Mouse (Mus musculus) liver, adult 2 months (tissue): ENCODE data around the gene Trim14. TPM values are rescaled to one million over a fixed set of nuclear protein-coding genes. Genes with fewer than 3 reads are reported as not detected.

Experiments
- DNase-seq: peaks from one replicate; pipeline ENCODE4 v3.0.0-alpha.2; 2011; ENCODE audit warnings: low read depth, low spot score; ENCODE audit errors: extremely low read depth
- H3K27ac ChIP-seq: fragments of 200-500 bp; replicated peaks from 2 replicates; pipeline ENCODE4 v1.5.1; 2012; ENCODE audit warnings: low read depth, mild to moderate bottlenecking, control low read depth, inconsistent platforms, low read length; ENCODE audit not compliant: insufficient read depth
- H3K27me3 ChIP-seq: fragments of 200-500 bp; 2 replicates; pipeline ENCODE4 v1.6.1; 2012; ENCODE audit warnings: mild to moderate bottlenecking, moderate library complexity, low read length, inconsistent platforms; ENCODE audit not compliant: control insufficient read depth, insufficient read depth
- H3K36me3 ChIP-seq: fragments of 200-500 bp; 2 replicates; pipeline ENCODE4 v1.6.1; 2012; ENCODE audit warnings: low read length, inconsistent platforms; ENCODE audit not compliant: control insufficient read depth, insufficient read depth
- H3K4me1 ChIP-seq: fragments of 200-500 bp; 2 replicates; pipeline ENCODE4 v1.6.1; 2011; ENCODE audit warnings: low read length; ENCODE audit not compliant: control insufficient read depth, insufficient read depth
- H3K4me3 ChIP-seq: fragments of 200-500 bp; 2 replicates; pipeline ENCODE4 v1.5.1; 2011; ENCODE audit warnings: low read depth, mild to moderate bottlenecking, control low read depth, low read length, moderate library complexity; ENCODE audit not compliant: insufficient read depth
- H3K79me2 ChIP-seq: fragments of 200-500 bp; 2 replicates; pipeline ENCODE4 v1.6.1; 2012; ENCODE audit warnings: inconsistent platforms, mild to moderate bottlenecking, low read length, moderate library complexity; ENCODE audit not compliant: control insufficient read depth, insufficient read depth
- H3K9ac ChIP-seq: fragments of 200-500 bp; 2 replicates; pipeline ENCODE4 v1.6.1; 2012; ENCODE audit warnings: low read depth, mild to moderate bottlenecking, control low read depth, inconsistent platforms, low read length
- CTCF ChIP-seq: fragments of 200-500 bp; IDR thresholded peaks from 2 replicates; pipeline ENCODE4 v1.5.1; 2011; ENCODE audit warnings: low read depth, low read length, control low read depth
- POLR2A ChIP-seq: fragments of 200-500 bp; IDR thresholded peaks from 2 replicates; pipeline ENCODE4 v1.6.1; 2011; ENCODE audit warnings: low read length, control low read depth; ENCODE audit not compliant: insufficient read depth; ENCODE audit errors: extremely low read depth
- WGBS: fragments of 180-500 bp; shearing (Covaris S2); methylation state at CpG from one replicate; pipeline ENCODE4 v1.1.7; 2018; 5-methylcytosine and 5-hydroxymethylcytosine counted together
- polyA plus RNA-seq: library from polyadenylated mRNA; depleted of rRNA; stranded (reverse); fragments of >200 nt; gene quantifications from 2 replicates; pipeline ENCODE4 v1.2.3, GENCODE M21; 2012
- total RNA-seq: library from RNA; depleted of rRNA; stranded (reverse); fragments of >200 nt; gene quantifications from 2 replicates; pipeline ENCODE4 v1.2.3, GENCODE M21; 2014

Trim14 gene
- total and polyA plus RNA-seq, 2 experiments: 24.9 to 26.5 TPM

DNA sequence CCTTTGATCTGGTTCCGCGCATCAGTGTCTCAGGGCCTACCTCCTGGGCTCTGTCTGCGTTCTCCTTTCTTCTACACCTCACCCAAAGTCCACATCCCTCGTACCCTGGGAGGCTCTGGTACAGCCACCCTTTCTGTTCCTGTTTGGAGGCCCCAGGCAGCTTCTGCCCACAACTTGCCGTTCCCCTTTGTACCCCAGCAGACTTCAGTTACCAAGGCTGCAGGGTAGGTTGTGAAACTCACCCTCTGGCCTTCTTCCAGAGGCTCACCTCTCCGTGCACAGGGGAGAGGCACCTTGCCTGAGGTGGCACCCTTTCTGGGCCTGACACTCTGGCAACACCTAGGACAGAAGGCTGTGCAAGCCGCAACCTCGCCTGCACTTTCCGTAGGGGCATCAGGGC, 19.8 kb upstream of the Trim14 start:
- Histone ChIP-seq H3K4me3 (no peak overlapping the region), H3K79me2 (no peaks in the 10 kb centered on the region), H3K9ac (no peak overlapping the region), H3K36me3 (no peaks in the 10 kb centered on the region), H3K27ac (no peak overlapping the region), H3K27me3 (no peaks in the 10 kb centered on the region), H3K4me1 (peaks cover 5% of the 10 kb centered on the region; the same call in 1 of the 2 replicates)
- TF ChIP-seq POLR2A: no peak
- TF ChIP-seq CTCF: no peak
- DNase-seq: peak; percentile 70
- WGBS: 37% methylated on average over 9 of the region's 9 CpGs

DNA sequence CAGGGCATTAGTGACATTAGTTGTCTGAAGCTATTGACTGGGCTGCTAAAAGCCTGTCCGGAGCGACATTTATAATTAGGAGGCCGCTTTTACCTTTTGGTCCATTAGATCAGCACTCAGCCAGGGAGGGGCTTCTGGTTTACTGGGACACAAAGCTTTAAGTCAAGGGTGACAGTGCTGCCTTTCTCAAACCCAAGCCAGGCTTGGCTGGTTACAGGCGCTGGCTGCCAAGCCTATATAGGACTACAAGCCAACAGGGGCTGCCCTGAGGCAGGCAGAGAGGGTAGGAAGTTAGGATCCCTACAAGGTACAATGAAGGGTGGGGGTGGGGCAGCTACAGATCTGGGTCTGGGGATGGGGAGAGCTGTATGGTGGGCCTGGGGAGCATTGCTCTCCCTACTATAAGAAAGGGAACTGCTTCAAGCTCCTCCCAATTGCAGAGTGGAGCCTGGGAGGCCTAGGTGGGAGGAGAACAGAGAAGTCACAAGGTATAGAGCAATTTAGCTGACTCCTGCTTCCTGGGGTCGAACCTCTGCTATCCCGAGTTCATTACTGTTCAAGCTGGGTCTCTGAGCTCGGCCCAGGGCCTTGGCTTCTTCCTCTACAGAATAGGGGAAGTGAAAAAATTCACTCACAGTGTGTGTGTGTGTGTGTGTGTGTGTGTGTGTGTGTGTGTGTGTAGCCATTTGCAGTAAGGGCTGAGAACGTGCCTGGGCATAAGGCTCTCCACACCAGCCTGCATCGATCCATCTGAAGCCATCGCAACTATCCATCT, 18.5 kb upstream of the Trim14 start:
- Histone ChIP-seq H3K36me3 (no peaks in the 10 kb centered on the region), H3K27ac (0 out of 2 replicates have a peak overlapping the region, but pooled peaks have one; percentile 0), H3K27me3 (no peaks in the 10 kb centered on the region), H3K4me3 (no peak overlapping the region), H3K79me2 (no peaks in the 10 kb centered on the region), H3K4me1 (peaks cover 5% of the 10 kb centered on the region; the same call in 1 of the 2 replicates), H3K9ac (no peak overlapping the region)
- WGBS: 81% methylated on average over 10 of the region's 10 CpGs
- peak; percentile 51 for DNase-seq
- TF ChIP-seq POLR2A: no peak
- no peak for TF ChIP-seq CTCF

DNA sequence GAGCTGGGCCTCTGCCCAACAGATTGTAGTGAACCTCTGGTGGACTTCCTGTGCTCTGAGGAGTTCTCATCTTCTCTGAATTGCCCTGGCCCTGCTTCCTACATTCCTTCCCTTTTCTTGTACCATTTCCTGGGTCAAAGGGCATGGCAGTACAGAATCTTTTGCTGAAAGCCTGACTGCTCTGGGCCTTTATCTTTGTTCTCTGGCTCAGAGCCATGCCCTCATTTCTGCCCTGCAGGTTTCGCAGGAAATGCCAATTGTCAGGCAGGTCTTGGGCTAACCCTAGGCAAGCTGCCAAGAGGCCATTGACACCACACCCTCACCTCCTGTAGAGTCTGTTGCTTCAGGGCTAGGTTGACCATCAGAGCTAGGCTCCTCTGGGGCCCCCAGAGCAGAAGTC, 17.9 kb upstream of the Trim14 start:
- no peak for TF ChIP-seq POLR2A
- TF ChIP-seq CTCF: no peak
- H3K27me3 ChIP-seq: no peaks in the 10 kb centered on the region
- no peak overlapping the region for H3K9ac ChIP-seq
- H3K4me1 ChIP-seq: peaks cover 5% of the 10 kb centered on the region; the same call in 1 of the 2 replicates
- no peaks in the 10 kb centered on the region for H3K36me3 ChIP-seq
- no peak overlapping the region for H3K4me3 ChIP-seq
- H3K79me2 ChIP-seq: no peaks in the 10 kb centered on the region
- 3% methylated on average over 1 of the region's 1 CpGs for WGBS
- H3K27ac ChIP-seq: 0 out of 2 replicates have a peak overlapping the region, but pooled peaks have one; percentile 0
- peak; percentile 95 for DNase-seq

DNA sequence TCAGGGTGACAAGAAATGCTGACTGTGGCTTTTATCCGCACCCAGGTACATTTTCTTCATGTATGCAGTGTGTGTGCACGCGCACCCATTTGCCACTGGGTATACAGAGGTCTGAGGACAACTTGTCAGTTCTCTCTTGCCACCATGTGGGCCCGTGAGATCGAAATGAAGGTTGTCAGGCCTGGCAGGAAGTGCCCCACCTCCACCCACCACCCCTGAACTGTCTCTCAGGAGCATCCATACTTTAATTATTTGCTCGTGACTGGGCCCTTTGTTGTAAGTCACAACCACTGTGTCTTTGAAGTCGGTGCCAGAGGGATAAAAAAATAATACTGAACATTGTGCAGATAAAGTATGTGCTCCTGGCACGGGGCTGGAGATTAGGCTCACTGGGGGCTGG, 14.5 kb upstream of the Trim14 start:
- Histone ChIP-seq H3K79me2 (no peaks in the 10 kb centered on the region), H3K27ac (no peak overlapping the region), H3K4me1 (0 out of 2 replicates have a peak, but pooled peaks cover 2% of the 10 kb centered on the region), H3K9ac (no peak overlapping the region), H3K36me3 (no peaks in the 10 kb centered on the region), H3K27me3 (no peaks in the 10 kb centered on the region), H3K4me3 (no peak overlapping the region)
- DNase-seq: no peak
- 75% methylated on average over 8 of the region's 8 CpGs for WGBS
- no peak for TF ChIP-seq CTCF
- TF ChIP-seq POLR2A: no peak

DNA sequence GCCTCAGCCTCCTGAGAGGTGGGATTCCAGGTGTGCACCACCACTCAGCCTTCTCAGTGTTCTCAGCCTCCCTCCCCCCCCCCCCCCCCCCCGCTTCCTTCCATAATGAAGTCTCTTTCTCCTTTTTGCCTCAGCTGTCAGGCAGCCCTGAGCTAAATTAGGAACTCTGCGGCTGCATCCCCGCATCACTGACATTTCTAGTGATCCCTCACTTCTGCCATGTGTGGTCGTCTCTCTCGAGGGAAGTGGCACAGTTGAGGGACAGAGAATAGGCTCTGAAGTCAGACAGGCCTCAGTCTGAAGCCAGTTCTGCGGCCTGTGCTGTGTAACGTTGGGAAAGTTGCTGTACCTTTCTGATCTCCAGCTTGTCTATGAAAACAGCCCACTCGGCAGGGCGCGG, 14.0 kb upstream of the Trim14 start:
- H3K9ac ChIP-seq: no peak overlapping the region
- H3K4me1 ChIP-seq: 0 out of 2 replicates have a peak, but pooled peaks cover 2% of the 10 kb centered on the region
- H3K36me3 ChIP-seq: no peaks in the 10 kb centered on the region
- 93% methylated on average over 10 of the region's 10 CpGs for WGBS
- TF ChIP-seq CTCF (no peak), POLR2A (no peak)
- no peak overlapping the region for H3K27ac ChIP-seq
- no peak for DNase-seq
- no peak overlapping the region for H3K4me3 ChIP-seq
- H3K79me2 ChIP-seq: no peaks in the 10 kb centered on the region
- no peaks in the 10 kb centered on the region for H3K27me3 ChIP-seq

DNA sequence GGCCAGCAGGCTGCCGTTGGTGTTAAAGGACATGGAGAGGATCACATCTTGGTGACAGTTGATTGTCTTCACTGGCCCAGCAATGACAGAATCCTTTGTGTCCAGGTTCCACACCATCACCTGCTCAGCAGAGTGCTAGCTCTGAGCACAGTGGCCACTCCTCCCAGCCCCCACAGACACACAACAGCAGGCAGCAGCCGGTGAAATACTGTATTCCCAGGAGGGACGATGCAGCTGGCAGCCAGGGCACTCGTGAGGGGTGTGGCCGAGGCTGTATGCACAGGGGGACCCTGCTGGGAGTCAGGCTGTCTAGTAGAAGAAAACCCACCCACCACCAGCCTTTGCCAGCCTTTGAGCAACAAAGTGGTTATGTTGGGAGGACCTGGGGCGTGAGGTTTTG, 10.8 kb upstream of the Trim14 start:
- TF ChIP-seq POLR2A: no peak
- no peak for TF ChIP-seq CTCF
- Histone ChIP-seq H3K79me2 (no peaks in the 10 kb centered on the region), H3K27ac (no peak overlapping the region), H3K4me1 (no peaks in the 10 kb centered on the region; the same call in 1 of the 2 replicates), H3K27me3 (no peaks in the 10 kb centered on the region), H3K9ac (no peak overlapping the region), H3K36me3 (no peaks in the 10 kb centered on the region), H3K4me3 (no peak overlapping the region)
- WGBS: 65% methylated on average over 6 of the region's 6 CpGs
- no peak for DNase-seq
